Mouse (Mus musculus): ENCODE measurements around the gene Zfp280b.

GRCm38 (mm10) chr10:76067674-76068613 is 35.5 kb downstream of the Zfp280b start:
- TF ChIP-seq CTCF (IDR thresholded peaks at IDR 0.05; ENCODE audit: low read depth) (no peak), EP300 (optimal IDR thresholded peaks at IDR 0.05) (no peak)
